Mouse (Mus musculus) urinary bladder, postnatal 14 days (tissue): ENCODE results near the gene Ttn.

Experiments
- DNase-seq: peaks from one replicate; pipeline ENCODE4 v3.0.0; 2021; ENCODE audit warnings: low spot score

Ttn gene

DNA sequence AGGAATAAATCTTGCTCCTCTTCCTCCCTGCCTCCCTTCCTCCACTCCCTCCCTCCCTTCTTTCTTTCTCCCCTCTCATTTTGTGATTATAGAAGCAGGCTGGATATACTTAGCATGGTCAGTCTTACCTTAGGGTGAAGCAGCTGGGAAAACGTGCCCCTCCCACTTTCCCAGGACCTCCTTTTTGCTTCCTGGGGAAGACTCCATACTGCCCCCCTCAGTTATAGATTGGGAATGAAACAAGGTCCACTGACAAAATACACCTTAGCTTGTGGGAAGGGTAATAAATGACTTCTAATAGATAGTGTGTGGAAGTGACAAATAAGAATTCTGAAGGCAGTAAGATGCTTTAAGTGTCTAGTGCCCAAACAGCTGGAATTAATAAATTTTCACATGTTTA, 326.4 kb downstream of the Ttn start:
- no peak for DNase-seq

DNA sequence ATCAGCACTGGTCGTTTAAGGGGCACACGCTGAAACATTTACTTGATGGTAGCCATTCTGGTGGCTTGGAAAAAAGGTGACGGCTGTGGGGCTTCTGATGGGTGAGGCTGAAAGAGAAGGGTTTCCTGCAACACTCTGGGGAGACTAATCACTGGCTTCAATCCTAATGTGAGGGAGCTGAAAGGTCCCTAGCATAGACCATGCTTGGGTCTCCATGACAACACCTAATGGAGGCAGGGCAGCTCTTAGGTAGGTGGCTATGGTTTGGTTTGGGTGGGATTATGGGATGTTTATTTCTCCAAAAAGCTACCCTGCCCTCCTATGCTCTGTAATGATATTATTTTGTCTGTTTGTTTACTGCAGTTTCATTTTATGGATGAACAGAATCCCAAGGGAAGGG, 326.9 kb downstream of the Ttn start:
- no peak for DNase-seq

DNA sequence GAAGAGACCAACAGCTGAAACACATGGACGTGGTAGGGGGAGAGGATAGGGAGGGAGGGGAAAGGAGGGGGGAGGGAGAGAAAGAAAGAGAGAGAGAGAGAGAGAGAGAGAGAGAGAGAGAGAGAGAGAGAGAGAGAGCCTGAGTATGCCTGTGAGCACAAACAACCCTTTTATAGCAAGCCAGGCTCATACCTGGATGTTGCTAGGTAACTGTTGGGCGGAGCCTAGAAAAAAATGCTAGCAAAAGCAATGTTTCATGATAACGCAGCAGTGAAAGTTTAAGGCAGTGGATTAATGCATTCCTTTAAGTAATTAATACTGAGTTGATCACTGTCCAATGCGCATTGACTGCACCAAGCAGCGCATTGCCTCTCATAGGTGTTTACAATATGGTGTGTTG, 327.7 kb downstream of the Ttn start:
- no peak for DNase-seq
